Mouse (Mus musculus) kidney, adult 2 months (tissue): ENCODE measurements around the gene H2al1a. TPM values are rescaled to one million over a fixed set of nuclear protein-coding genes. Genes with fewer than 3 reads are reported as not detected.
"Not testable (repeated sequence)": the region's sequence is repeated elsewhere in the genome, so short reads cannot be mapped to it uniquely, and the experiment has no call there.

Source experiments
- DNase-seq: peaks from one replicate; pipeline ENCODE4 v3.0.0; 2021
- H3K27ac ChIP-seq: fragments of 200-500 bp; 2 replicates; pipeline ENCODE4 v1.5.1; 2012; ENCODE audit warnings: low read depth, low read length, control low read depth, inconsistent platforms; ENCODE audit not compliant: insufficient read depth
- H3K27me3 ChIP-seq: fragments of 200-500 bp; replicated peaks from 2 replicates; pipeline ENCODE4 v1.6.1; 2012; ENCODE audit warnings: mild to moderate bottlenecking, moderate library complexity, low read length, inconsistent platforms; ENCODE audit not compliant: control insufficient read depth, insufficient read depth
- H3K36me3 ChIP-seq: fragments of 200-500 bp; 2 replicates; pipeline ENCODE4 v1.6.1; 2012; ENCODE audit warnings: mild to moderate bottlenecking, moderate library complexity, low read length, inconsistent platforms; ENCODE audit not compliant: control insufficient read depth, insufficient read depth
- H3K4me1 ChIP-seq: fragments of 200-500 bp; 2 replicates; pipeline ENCODE4 v1.6.1; 2011; ENCODE audit warnings: low read length; ENCODE audit not compliant: control insufficient read depth, insufficient read depth
- H3K4me3 ChIP-seq: fragments of 200-500 bp; 2 replicates; pipeline ENCODE4 v1.5.1; 2011; ENCODE audit warnings: mild to moderate bottlenecking, low read depth, low read length, control low read depth; ENCODE audit not compliant: insufficient read depth
- CTCF ChIP-seq: fragments of 200-500 bp; conservative IDR thresholded peaks from 2 replicates; pipeline ENCODE4 v1.5.1; 2011; ENCODE audit warnings: low read depth, mild to moderate bottlenecking, control low read depth, low read length, moderate library complexity, mixed read lengths; ENCODE audit not compliant: insufficient read depth, insufficient read length
- POLR2A ChIP-seq: fragments of 200-500 bp; IDR thresholded peaks from one replicate; pipeline ENCODE4 v1.6.1; 2011; ENCODE audit warnings: low read depth, low read length, control low read depth
- WGBS: fragments of 180-500 bp; shearing (Covaris S2); methylation state at CpG from one replicate; pipeline ENCODE4 v1.1.7; 2018; 5-methylcytosine and 5-hydroxymethylcytosine counted together
- polyA plus RNA-seq: library from polyadenylated mRNA; depleted of rRNA; stranded (reverse); fragments of >200 nt; gene quantifications from 2 replicates; pipeline ENCODE4 v1.2.3, GENCODE M21; 2012; rRNA removed

H2al1a gene
- polyA plus RNA-seq, 1 experiment, result not detected

DNA sequence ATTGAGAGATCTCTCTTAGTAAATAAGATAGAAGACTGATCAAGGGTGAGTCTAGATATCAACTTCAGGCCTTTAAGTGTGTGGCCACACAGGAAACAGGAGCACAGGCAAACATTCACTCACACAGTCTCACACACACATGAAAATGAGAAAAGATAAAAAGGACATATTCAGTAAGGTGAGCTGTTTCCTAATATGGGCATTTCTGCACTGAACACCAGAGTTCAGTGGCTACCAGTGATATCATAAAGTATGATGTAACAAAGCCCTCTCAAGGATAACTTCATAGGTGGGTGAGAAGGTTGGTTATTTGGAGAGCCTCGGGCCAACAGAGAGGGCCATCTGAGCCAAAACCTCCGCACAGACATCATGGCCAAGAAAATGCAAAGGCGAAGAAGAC lies 18.9 kb downstream of the H2al1a start, which contains the start of gene H2al1g:
Gene H2al1g (plus strand): TSS at position 301 of the 400 bp plus-strand sequence.
- not testable (repeated sequence) for H3K27me3 ChIP-seq, DNase-seq, H3K27ac ChIP-seq, H3K4me1 ChIP-seq, H3K36me3 ChIP-seq, H3K4me3 ChIP-seq
- no CpG with 5 or more reads among the region's 3 CpGs for WGBS

DNA sequence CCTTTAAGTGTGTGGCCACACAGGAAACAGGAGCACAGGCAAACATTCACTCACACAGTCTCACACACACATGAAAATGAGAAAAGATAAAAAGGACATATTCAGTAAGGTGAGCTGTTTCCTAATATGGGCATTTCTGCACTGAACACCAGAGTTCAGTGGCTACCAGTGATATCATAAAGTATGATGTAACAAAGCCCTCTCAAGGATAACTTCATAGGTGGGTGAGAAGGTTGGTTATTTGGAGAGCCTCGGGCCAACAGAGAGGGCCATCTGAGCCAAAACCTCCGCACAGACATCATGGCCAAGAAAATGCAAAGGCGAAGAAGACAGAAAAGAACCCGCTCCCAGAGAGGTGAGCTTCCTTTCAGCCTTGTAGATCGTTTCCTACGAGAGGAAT lies 22.1 kb downstream of the H2al1a start, which contains the start of gene H2al1h:
Gene H2al1h (plus strand): TSS at position 301 of the 400 bp plus-strand sequence.
- H3K27ac ChIP-seq, H3K4me1 ChIP-seq, H3K36me3 ChIP-seq, H3K27me3 ChIP-seq, DNase-seq, H3K4me3 ChIP-seq: not testable (repeated sequence)
- no CpG with 5 or more reads among the region's 6 CpGs for WGBS

DNA sequence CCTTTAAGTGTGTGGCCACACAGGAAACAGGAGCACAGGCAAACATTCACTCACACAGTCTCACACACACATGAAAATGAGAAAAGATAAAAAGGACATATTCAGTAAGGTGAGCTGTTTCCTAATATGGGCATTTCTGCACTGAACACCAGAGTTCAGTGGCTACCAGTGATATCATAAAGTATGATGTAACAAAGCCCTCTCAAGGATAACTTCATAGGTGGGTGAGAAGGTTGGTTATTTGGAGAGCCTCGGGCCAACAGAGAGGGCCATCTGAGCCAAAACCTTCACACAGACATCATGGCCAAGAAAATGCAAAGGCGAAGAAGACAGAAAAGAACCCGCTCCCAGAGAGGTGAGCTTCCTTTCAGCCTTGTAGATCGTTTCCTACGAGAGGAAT lies 25.3 kb downstream of the H2al1a start, which contains the start of gene H2al1i:
Gene H2al1i (plus strand): TSS at position 301 of the 400 bp plus-strand sequence.
- not testable (repeated sequence) for DNase-seq, H3K4me3 ChIP-seq, H3K36me3 ChIP-seq, H3K27me3 ChIP-seq, H3K27ac ChIP-seq, H3K4me1 ChIP-seq
- 86% methylated on average over 2 of the region's 5 CpGs for WGBS

DNA sequence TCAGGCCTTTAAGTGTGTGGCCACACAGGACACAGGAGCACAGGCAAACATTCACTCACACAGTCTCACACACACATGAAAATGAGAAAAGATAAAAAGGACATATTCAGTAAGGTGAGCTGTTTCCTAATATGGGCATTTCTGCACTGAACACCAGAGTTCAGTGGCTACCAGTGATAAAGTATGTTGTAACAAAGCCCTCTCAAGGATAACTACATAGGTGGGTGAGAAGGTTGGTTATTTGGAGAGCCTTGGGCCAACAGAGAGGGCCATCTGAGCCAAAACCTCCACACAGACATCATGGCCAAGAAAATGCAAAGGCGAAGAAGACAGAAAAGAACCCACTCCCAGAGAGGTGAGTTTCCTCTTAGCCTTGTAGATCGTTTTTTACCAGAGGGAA lies 28.5 kb downstream of the H2al1a start, which contains the start of gene H2al1j:
Gene H2al1j (plus strand): TSS at position 301 of the 400 bp plus-strand sequence.
- not testable (repeated sequence) for DNase-seq, H3K27ac ChIP-seq, H3K36me3 ChIP-seq, H3K27me3 ChIP-seq, H3K4me3 ChIP-seq, H3K4me1 ChIP-seq
- 93% methylated on average over 2 of the region's 2 CpGs for WGBS

DNA sequence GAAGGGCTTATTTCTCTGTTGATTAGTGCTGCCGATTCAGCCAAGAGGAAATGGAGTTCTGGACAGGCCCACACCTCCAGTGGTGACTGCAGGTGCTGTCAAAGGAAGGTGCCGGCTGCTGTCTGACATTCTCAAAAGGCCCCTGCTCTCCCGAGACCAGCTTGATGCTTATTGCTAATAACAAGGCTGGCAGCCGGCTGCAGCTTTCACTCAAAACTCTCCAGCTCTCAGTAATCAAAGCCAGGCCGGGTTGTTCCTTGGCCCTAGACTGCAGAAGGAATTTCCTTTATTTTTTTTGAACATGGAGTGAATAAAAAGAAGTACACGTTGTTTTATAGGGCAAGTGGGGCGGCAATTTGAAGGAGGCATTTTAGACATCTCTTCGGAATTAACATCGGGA lies 46.7 kb downstream of the H2al1a start:
- Histone ChIP-seq H3K4me1 (no peaks in the 10 kb centered on the region), H3K27ac (no peak overlapping the region), H3K36me3 (no peaks in the 10 kb centered on the region), H3K4me3 (no peak overlapping the region), H3K27me3 (no peaks in the 10 kb centered on the region)
- 69% methylated on average over 9 of the region's 9 CpGs for WGBS
- TF ChIP-seq CTCF (no peak), POLR2A (no peak)
- no peak for DNase-seq

DNA sequence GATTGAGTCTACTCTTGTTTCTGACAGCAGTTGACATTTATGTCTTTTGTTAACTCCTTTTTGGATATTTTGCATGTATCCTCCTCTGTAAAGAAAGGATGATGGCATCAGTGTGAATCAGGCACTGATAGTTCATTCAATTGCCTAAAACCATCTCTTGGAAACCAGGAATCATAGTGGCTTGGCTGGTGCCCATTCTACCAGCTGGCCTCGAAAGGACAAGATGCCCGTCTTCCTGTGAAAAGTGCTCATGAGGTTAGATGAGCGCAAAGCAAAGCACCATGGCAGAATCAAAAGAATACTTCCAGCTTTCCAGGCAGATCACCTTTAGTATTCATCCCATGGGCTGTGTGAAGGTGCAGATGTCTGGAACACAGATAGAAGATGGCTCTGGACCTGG lies 47.7 kb downstream of the H2al1a start:
- H3K27me3 ChIP-seq, result no peaks in the 10 kb centered on the region
- no peak overlapping the region for H3K4me3 ChIP-seq
- H3K36me3 ChIP-seq, result no peaks in the 10 kb centered on the region
- H3K27ac ChIP-seq, result no peak overlapping the region
- TF ChIP-seq CTCF (no peak), POLR2A (no peak)
- no peaks in the 10 kb centered on the region for H3K4me1 ChIP-seq
- WGBS, result 95% methylated on average over 3 of the region's 3 CpGs
- DNase-seq, result no peak

Other genes with a start within 250 kb of the H2al1a start
- not detected in 2 replicates for gene H2al1b, start 3.2 kb downstream of the H2al1a start, polyA plus RNA-seq
- not detected in 2 replicates for gene H2al1c, start 6.4 kb downstream of the H2al1a start, polyA plus RNA-seq
- gene H2al1d, start 9.6 kb downstream of the H2al1a start, polyA plus RNA-seq, result not detected in 2 replicates
- not detected in 2 replicates for gene H2al1e, start 12.7 kb downstream of the H2al1a start, polyA plus RNA-seq
- gene H2al1f, start 15.9 kb downstream of the H2al1a start, polyA plus RNA-seq, result not detected in 2 replicates
- not detected in 2 replicates for gene H2al1g, start 19.0 kb downstream of the H2al1a start, polyA plus RNA-seq
- gene H2al1h, start 22.2 kb downstream of the H2al1a start, polyA plus RNA-seq, result not detected in 2 replicates
- not detected in 2 replicates for gene H2al1i, start 25.4 kb downstream of the H2al1a start, polyA plus RNA-seq
- gene H2al1j, start 28.6 kb downstream of the H2al1a start, polyA plus RNA-seq, result not detected in 2 replicates